Mouse (Mus musculus) left cerebral cortex, postnatal 25 days (tissue): ENCODE data around the gene Xrn1. TPM values are rescaled to one million over a fixed set of nuclear protein-coding genes. Genes with fewer than 3 reads are reported as not detected.
"Not testable (repeated sequence)": the region's sequence is repeated elsewhere in the genome, so short reads cannot be mapped to it uniquely, and the experiment has no call there.

Experiments
- DNase-seq, 2 experiments: peaks; one replicate each; pipeline ENCODE4 v3.0.0; 2022; ENCODE audit warnings: low spot score in 2 of 2, mixed read lengths in 1 of 2
- intact Hi-C: fragments of 180-260 bp; cut with DNase I; formaldehyde crosslinking; loops from one replicate; pipeline ENCODE4 v1.15.1; 2025
- total RNA-seq, 2 experiments: library from RNA; stranded (reverse); gene quantifications; 2 replicates each; pipeline ENCODE4 v1.2.3; 2021

Xrn1 gene
- 10 to 100 TPM; 23.0 to 25.5 TPM for total RNA-seq

- intact Hi-C loops: loop anchor here (1.0 to 2.0 kb wide), 2 partner anchors 164 to 444 kb away; partner anchors contain the start of genes Gk5 and U2surp
- DNase-seq: peak; percentile 90 to 93
Measured at GRCm38 (mm10) chr9:95954585-95955461, at the start of gene Xrn1. Xrn1 (plus strand) TSS chr9:95954760.

- no peak for DNase-seq
- intact Hi-C loops: no loop called here
Measured at GRCm38 (mm10) chr9:95932855-95933254, 21.7 kb upstream of the Xrn1 start.

GRCm38 (mm10) chr9:95953658-95954057 lies 902 bp upstream of the Xrn1 start:
- intact Hi-C loops: loop anchor here (1.0 to 2.0 kb wide), 2 partner anchors 166 to 443 kb away; partner anchors contain the start of genes Gk5 and U2surp
- DNase-seq: no peak

GRCm38 (mm10) chr9:95954226-95954584 lies 355 bp upstream of the Xrn1 start:
- DNase-seq: no peak
- intact Hi-C loops: loop anchor here (1.0 to 2.0 kb wide), 2 partner anchors 165 to 443 kb away; partner anchors contain the start of genes Gk5 and U2surp

- intact Hi-C loops: no loop called here
- DNase-seq: no peak
Measured at GRCm38 (mm10) chr9:95957611-95958010, 3.1 kb downstream of the Xrn1 start.

- intact Hi-C loops: no loop called here
- no peak for DNase-seq
Measured at GRCm38 (mm10) chr9:95958041-95958730, 3.6 kb downstream of the Xrn1 start.

- intact Hi-C loops, DNase-seq: not testable (repeated sequence)
Measured at GRCm38 (mm10) chr9:95958731-95959105, 4.2 kb downstream of the Xrn1 start.

- intact Hi-C loops: no loop called here
- DNase-seq: no peak
Measured at GRCm38 (mm10) chr9:95959246-95959645, 4.7 kb downstream of the Xrn1 start.

- intact Hi-C loops: no loop called here
- no peak for DNase-seq
Measured at GRCm38 (mm10) chr9:95959732-95960428, 5.3 kb downstream of the Xrn1 start.

GRCm38 (mm10) chr9:95961058-95961457 lies 6.5 kb downstream of the Xrn1 start:
- intact Hi-C loops: no loop called here
- no peak for DNase-seq

GRCm38 (mm10) chr9:95964037-95964436 lies 9.5 kb downstream of the Xrn1 start:
- intact Hi-C loops: no loop called here

GRCm38 (mm10) chr9:95978279-95978678 lies 23.7 kb downstream of the Xrn1 start:
- DNase-seq: no peak
- intact Hi-C loops: loop anchor here (5.0 kb wide), 1 partner anchor 34 kb away; no protein-coding TSS in a partner anchor

More at GRCm38 (mm10) chr9:95964037-95964436, 9.5 kb downstream of the Xrn1 start:
- DNase-seq: no peak

- intact Hi-C loops: loop anchor here (5.0 to 10.0 kb wide), 2 partner anchors 32 to 95 kb away; no protein-coding TSS in a partner anchor
- DNase-seq: no peak
Measured at GRCm38 (mm10) chr9:95979896-95980295, 25.3 kb downstream of the Xrn1 start.

GRCm38 (mm10) chr9:95992255-95992654 lies 37.7 kb downstream of the Xrn1 start:
- intact Hi-C loops: no loop called here
- no peak for DNase-seq

GRCm38 (mm10) chr9:96004455-96004854 lies 49.9 kb downstream of the Xrn1 start:
- intact Hi-C loops: no loop called here
- DNase-seq: no peak

- DNase-seq: no peak
- intact Hi-C loops: loop anchor here (5.0 kb wide), 1 partner anchor 33 kb away; no protein-coding TSS in a partner anchor
Measured at GRCm38 (mm10) chr9:96010664-96011063, 56.1 kb downstream of the Xrn1 start.

GRCm38 (mm10) chr9:96023921-96024320 lies 69.4 kb downstream of the Xrn1 start:
- no peak for DNase-seq

GRCm38 (mm10) chr9:96027913-96028312 lies 73.4 kb downstream of the Xrn1 start:
- no peak for DNase-seq
- intact Hi-C loops: no loop called here

More at GRCm38 (mm10) chr9:96023921-96024320, 69.4 kb downstream of the Xrn1 start:
- intact Hi-C loops: no loop called here

GRCm38 (mm10) chr9:96028818-96029217 lies 74.3 kb downstream of the Xrn1 start:
- intact Hi-C loops: no loop called here
- peak; percentile 14 to 21 for DNase-seq

- no peak for DNase-seq
- intact Hi-C loops: no loop called here
Measured at GRCm38 (mm10) chr9:96029886-96030285, 75.3 kb downstream of the Xrn1 start.
